Mouse (Mus musculus) CH12.LX (cell line): ENCODE results near the gene Ctbp2. TPM values are rescaled to one million over a fixed set of nuclear protein-coding genes. Genes with fewer than 3 reads are reported as not detected.

Experiments
- DNase-seq: peaks from one replicate; pipeline ENCODE4 v3.0.0-alpha.2; 2013; ENCODE audit errors: extremely low read depth
- H3K27ac ChIP-seq: 2 replicates; pipeline ENCODE4 v1.5.1; 2012; ENCODE audit warnings: low read depth, mild to moderate bottlenecking, control low read depth, moderate library complexity; ENCODE audit not compliant: insufficient read depth
- H3K27me3 ChIP-seq: replicated peaks from 2 replicates; pipeline ENCODE3; 2012; ENCODE audit warnings: inconsistent platforms
- H3K36me3 ChIP-seq, 2 experiments: replicated peaks in 1 of 2; 2 replicates each; pipeline versions ENCODE3 to v1.6.1; 2012; ENCODE audit warnings: inconsistent platforms in 1 of 2, low read length in 1 of 2, mild to moderate bottlenecking in 1 of 2, mixed read lengths in 1 of 2, moderate library complexity in 1 of 2; ENCODE audit not compliant: control insufficient read depth in 1 of 2, insufficient read depth in 1 of 2
- H3K4me1 ChIP-seq, 2 experiments: 2 replicates each; pipeline ENCODE4 v1.6.1; 2012; ENCODE audit warnings: inconsistent platforms in 1 of 2, moderate library complexity in 1 of 2; ENCODE audit not compliant: insufficient read depth in 2 of 2, control insufficient read depth in 1 of 2
- H3K4me2 ChIP-seq: 2 replicates; pipeline ENCODE4 v1.6.1; 2012; ENCODE audit warnings: low read depth, mild to moderate bottlenecking, control low read depth; ENCODE audit not compliant: poor library complexity, insufficient read depth, severe bottlenecking
- H3K4me3 ChIP-seq, 3 experiments: fragments of 150-350 bp in 1 of 3; sonication (generic) in 1 of 3; replicated peaks in 1 of 3; 2 replicates each; pipeline versions ENCODE3 to v1.5.1; 2011 to 2012; ENCODE audit warnings: low read depth in 2 of 3, low read length in 2 of 3, mild to moderate bottlenecking in 2 of 3, moderate library complexity in 2 of 3, control low read depth in 1 of 3, improper control_type of control experiment in 1 of 3, inconsistent platforms in 1 of 3, mixed read lengths in 1 of 3; ENCODE audit not compliant: poor library complexity in 1 of 3
- H3K79me2 ChIP-seq: replicated peaks from 2 replicates; pipeline ENCODE4 v1.6.1; 2012; ENCODE audit warnings: mild to moderate bottlenecking, moderate library complexity; ENCODE audit not compliant: control insufficient read depth, poor library complexity, insufficient read depth, severe bottlenecking; ENCODE audit errors: extremely low read depth
- H3K9ac ChIP-seq: 2 replicates; pipeline ENCODE4 v1.6.1; 2012; ENCODE audit warnings: low read depth, mild to moderate bottlenecking, control low read depth, moderate library complexity; ENCODE audit not compliant: insufficient read depth
- H3K9me3 ChIP-seq: replicated peaks from 2 replicates; pipeline ENCODE3; 2012; ENCODE audit warnings: low read length, inconsistent platforms, mixed read lengths
- BHLHE40 ChIP-seq: IDR thresholded peaks from 2 replicates; pipeline ENCODE4 v1.6.1; 2011; ENCODE audit warnings: mild to moderate bottlenecking, low read depth, low read length, improper control_type of control experiment
- CHD2 ChIP-seq: IDR thresholded peaks from 2 replicates; pipeline ENCODE4 v1.6.1; 2011; ENCODE audit warnings: low read length, improper control_type of control experiment
- CTCF ChIP-seq, 2 experiments: IDR thresholded peaks in 1 of 2; conservative IDR thresholded peaks in 1 of 2; 2 replicates each; pipeline ENCODE4 v1.5.1; 2011 to 2012; ENCODE audit warnings: low read depth in 2 of 2, low read length in 2 of 2, improper control_type of control experiment in 1 of 2, inconsistent platforms in 1 of 2, mild to moderate bottlenecking in 1 of 2, moderate library complexity in 1 of 2
- ELF1 ChIP-seq: IDR thresholded peaks from 2 replicates; pipeline ENCODE4 v1.6.1; 2014; ENCODE audit warnings: low read depth, mild to moderate bottlenecking, inconsistent platforms, low read length, improper control_type of control experiment
- GABPA ChIP-seq: IDR thresholded peaks from 2 replicates; pipeline ENCODE4 v1.6.1; 2012; ENCODE audit warnings: low read depth, low read length, improper control_type of control experiment, inconsistent platforms; ENCODE audit not compliant: insufficient replicate concordance
- IRF4 ChIP-seq: IDR thresholded peaks from 2 replicates; pipeline ENCODE4 v1.6.1; 2014; ENCODE audit warnings: low read depth, mild to moderate bottlenecking, inconsistent platforms, low read length, improper control_type of control experiment
- JUN ChIP-seq: IDR thresholded peaks from 2 replicates; pipeline ENCODE4 v1.6.1; 2011; ENCODE audit warnings: low read depth, mild to moderate bottlenecking, low read length, improper control_type of control experiment, moderate library complexity; ENCODE audit not compliant: insufficient read depth
- MAZ ChIP-seq: IDR thresholded peaks from 2 replicates; pipeline ENCODE4 v1.6.1; 2012; ENCODE audit warnings: low read depth, mild to moderate bottlenecking, inconsistent platforms, low read length, improper control_type of control experiment, moderate library complexity
- MEF2A ChIP-seq: IDR thresholded peaks from 2 replicates; pipeline ENCODE4 v1.6.1; 2014; ENCODE audit warnings: low read depth, mild to moderate bottlenecking, inconsistent platforms, low read length, improper control_type of control experiment, borderline replicate concordance
- MXI1 ChIP-seq: IDR thresholded peaks from 2 replicates; pipeline ENCODE4 v1.6.1; 2011; ENCODE audit warnings: mild to moderate bottlenecking, low read depth, low read length, improper control_type of control experiment
- MYC ChIP-seq: IDR thresholded peaks from 2 replicates; pipeline ENCODE4 v1.6.1; 2011; ENCODE audit warnings: low read depth, mild to moderate bottlenecking, improper control_type of control experiment, low read length
- NELFE ChIP-seq: IDR thresholded peaks from 2 replicates; pipeline ENCODE4 v1.6.1; 2011; ENCODE audit warnings: low read depth, low read length, improper control_type of control experiment
- NRF1 ChIP-seq: IDR thresholded peaks from 2 replicates; pipeline ENCODE4 v1.6.1; 2014; ENCODE audit warnings: low read depth, mild to moderate bottlenecking, inconsistent platforms, low read length, improper control_type of control experiment, moderate library complexity
- PAX5 ChIP-seq: IDR thresholded peaks from 2 replicates; pipeline ENCODE4 v1.6.1; 2012; ENCODE audit warnings: low read length, inconsistent platforms, mixed read lengths
- RAD21 ChIP-seq: IDR thresholded peaks from 2 replicates; pipeline ENCODE4 v1.6.1; 2011; ENCODE audit warnings: low read depth, mild to moderate bottlenecking, low read length, improper control_type of control experiment, moderate library complexity
- RCOR1 ChIP-seq: conservative IDR thresholded peaks from 2 replicates; pipeline ENCODE4 v1.6.1; 2012; ENCODE audit warnings: low read depth, mild to moderate bottlenecking, inconsistent platforms, low read length, improper control_type of control experiment
- SMC3 ChIP-seq: IDR thresholded peaks from 2 replicates; pipeline ENCODE4 v1.6.1; 2011; ENCODE audit warnings: low read depth, low read length, improper control_type of control experiment
- USF1 ChIP-seq: IDR thresholded peaks from 2 replicates; pipeline ENCODE4 v1.6.1; 2014; ENCODE audit warnings: low read depth, mild to moderate bottlenecking, inconsistent platforms, low read length, improper control_type of control experiment
- USF2 ChIP-seq: conservative IDR thresholded peaks from 2 replicates; pipeline ENCODE4 v1.6.1; 2011; ENCODE audit warnings: low read depth, low read length, improper control_type of control experiment
- ZC3H11A ChIP-seq: IDR thresholded peaks from 2 replicates; pipeline ENCODE4 v1.6.1; 2012; ENCODE audit warnings: low read depth, mild to moderate bottlenecking, inconsistent platforms, low read length, improper control_type of control experiment
- dilution Hi-C: fragments of 300-500 bp; cut with MboI; formaldehyde crosslinking; loops from 2 replicates; pipeline ENCODE4 v1.14.3; 2020; ENCODE audit warnings: low sequenced_read_pairs; ENCODE audit not compliant: extremely low pct_unique_long_range_greater_than_20kb, extremely low pct_ligation_motif_present
- in situ Hi-C: fragments of 300-500 bp; cut with MboI; formaldehyde crosslinking; loops from 3 replicates; pipeline ENCODE4 v1.14.3; 2019; ENCODE audit warnings: low sequenced_read_pairs, low pct_ligation_motif_present, low pct_unique_long_range_greater_than_20kb, mixed read lengths
- polyA plus RNA-seq: library from polyadenylated mRNA; unstranded; fragments of >175 nt; gene quantifications from 2 replicates; pipeline ENCODE4 v1.2.1, GENCODE M21; 2012; ENCODE audit warnings: low read depth; ENCODE audit not compliant: insufficient read length
- total RNA-seq, 2 experiments: library from RNA; depleted of rRNA; stranded (reverse); fragments of 300-350 nt in 1 of 2; fragments of >200 nt in 1 of 2; gene quantifications; 2 replicates each; pipeline ENCODE4 v1.2.3; 2012 to 2014

Gene Ctbp2
- total and polyA plus RNA-seq, 3 experiments = 0.59 to 1.1 (median 0.68) TPM

DNA sequence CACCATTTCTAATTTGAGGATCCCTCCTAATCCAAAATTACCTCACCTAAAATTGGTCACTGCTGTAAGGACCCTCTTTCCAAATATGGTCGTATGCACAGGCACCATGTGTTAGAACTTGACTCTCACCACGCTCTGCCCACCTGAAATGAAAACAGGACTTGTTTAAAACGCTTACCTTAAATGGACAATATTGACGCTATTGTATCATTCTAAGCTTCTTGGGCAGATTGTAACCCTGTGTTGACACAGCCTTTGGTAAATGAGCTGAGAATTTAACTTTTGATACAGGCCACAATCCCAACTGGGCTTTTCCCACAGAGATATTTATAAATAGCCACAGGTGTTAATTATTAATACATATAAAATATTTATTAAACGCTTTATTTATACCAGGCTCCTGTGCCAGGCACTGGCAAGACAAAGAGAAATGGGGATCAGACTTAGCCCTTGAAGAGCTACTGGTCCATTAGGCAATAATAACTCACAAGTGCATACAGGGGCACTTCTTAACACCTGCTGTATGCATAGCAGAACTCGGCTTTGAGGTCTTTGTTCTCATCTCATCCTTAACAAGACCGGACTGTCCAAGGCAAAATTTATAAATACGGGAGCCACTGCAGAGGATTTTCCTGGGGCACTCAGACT is 15.7 kb upstream of the Ctbp2 start:
- no peak overlapping the region for H3K9ac ChIP-seq
- in situ Hi-C loops = no loop called here
- H3K4me1 ChIP-seq = no peaks in the 10 kb centered on the region
- dilution Hi-C loops = no loop called here
- peaks cover 67% of the 10 kb centered on the region for H3K27me3 ChIP-seq
- no peak overlapping the region for H3K4me3 ChIP-seq
- no peaks in the 10 kb centered on the region for H3K36me3 ChIP-seq
- H3K9me3 ChIP-seq = no peaks in the 10 kb centered on the region
- no peak overlapping the region for H3K4me2 ChIP-seq
- H3K79me2 ChIP-seq = no peaks in the 10 kb centered on the region
- no peak for TF ChIP-seq NRF1
- no peak for TF ChIP-seq USF2
- no peak for TF ChIP-seq IRF4
- TF ChIP-seq NELFE = no peak
- no peak for TF ChIP-seq ELF1
- no peak for TF ChIP-seq MXI1
- TF ChIP-seq MEF2A = no peak
- no peak for TF ChIP-seq USF1
- no peak for TF ChIP-seq CHD2
- TF ChIP-seq MAZ = no peak
- TF ChIP-seq RAD21 = no peak
- TF ChIP-seq CTCF (conservative IDR thresholded peaks at IDR 0.05 in 1 of 2, IDR thresholded peaks at IDR 0.05 in 1 of 2; ENCODE audit: low read depth in 2 of 2, low read length in 2 of 2) = no peak
- TF ChIP-seq PAX5 = no peak
- no peak for TF ChIP-seq MYC
- no peak for TF ChIP-seq RCOR1
- no peak for TF ChIP-seq ZC3H11A
- TF ChIP-seq BHLHE40 = no peak
- TF ChIP-seq GABPA = no peak
- H3K27ac ChIP-seq = no peak overlapping the region
- no peak for DNase-seq

DNA sequence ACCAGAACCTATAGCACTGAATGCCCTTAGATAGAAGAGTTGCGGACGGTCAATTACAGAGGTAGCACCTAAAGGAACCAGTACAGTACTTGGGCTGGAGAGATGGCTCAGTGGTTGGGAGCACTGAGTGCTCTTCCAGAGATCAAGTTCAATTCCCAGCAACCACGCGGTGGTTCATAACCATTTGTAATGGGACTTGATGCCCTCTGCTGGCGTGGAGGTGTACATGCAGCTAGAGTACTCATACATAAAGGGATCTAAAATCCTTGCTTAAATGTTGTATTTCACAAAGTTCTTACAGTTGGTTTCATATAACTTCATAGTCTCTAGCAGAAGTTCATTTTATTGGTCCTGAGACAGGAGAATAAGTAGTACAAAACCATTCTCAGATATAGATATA is 9.4 kb upstream of the Ctbp2 start:
- Histone ChIP-seq H3K4me3 (no peak overlapping the region), H3K9ac (no peak overlapping the region), H3K4me1 (no peaks in the 10 kb centered on the region), H3K4me2 (no peak overlapping the region), H3K36me3 (no peaks in the 10 kb centered on the region), H3K27ac (no peak overlapping the region), H3K79me2 (no peaks in the 10 kb centered on the region), H3K9me3 (peaks cover 5% of the 10 kb centered on the region), H3K27me3 (peaks cover 63% of the 10 kb centered on the region)
- TF ChIP-seq CTCF (conservative IDR thresholded peaks at IDR 0.05 in 1 of 2, IDR thresholded peaks at IDR 0.05 in 1 of 2; ENCODE audit: low read depth in 2 of 2, low read length in 2 of 2) = peak in 1 of 2 experiments; percentile 55; a peak in 2 of 4 replicates
- no peak for TF ChIP-seq JUN
- no peak for TF ChIP-seq USF1
- TF ChIP-seq RAD21 = peak; percentile 35
- TF ChIP-seq SMC3 = peak; percentile 56
- peak; percentile 1 for DNase-seq
- in situ Hi-C loops = no loop called here
- dilution Hi-C loops = no loop called here
